Mouse (Mus musculus): ENCODE measurements around the gene Foxred2.

DNA sequence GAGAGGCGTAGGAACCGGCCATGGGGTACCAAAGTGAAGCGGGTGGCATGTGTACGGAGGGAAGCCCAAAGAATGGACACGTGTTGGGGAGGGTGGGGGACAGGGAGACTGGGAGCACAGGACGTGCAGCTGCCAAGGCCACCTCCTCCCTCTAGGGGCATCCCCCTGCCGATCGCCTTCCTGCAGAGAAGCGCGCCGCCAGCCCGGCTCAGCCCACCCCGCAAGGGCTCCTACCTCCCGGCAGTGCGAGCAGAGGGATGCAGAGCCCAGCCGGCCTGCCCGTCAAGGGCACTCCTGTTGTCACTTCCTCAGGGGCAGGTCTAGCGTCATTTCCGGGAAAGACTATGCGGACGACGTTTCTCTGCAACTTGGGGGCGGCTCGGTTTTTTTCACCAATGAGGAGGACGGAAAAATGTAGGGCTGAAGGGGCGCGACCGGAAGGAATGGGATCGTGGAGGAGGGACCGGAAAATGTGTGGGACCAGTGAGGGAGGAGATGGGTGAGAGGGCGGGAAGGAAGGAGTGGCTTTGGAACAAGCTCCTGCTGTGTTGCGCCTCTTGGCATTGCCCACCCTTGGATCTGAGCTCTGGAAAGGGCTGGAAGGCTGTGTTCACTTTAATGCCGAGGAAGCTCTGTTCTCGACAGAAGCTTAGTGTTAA is 27.7 kb downstream of the Foxred2 start, which contains the start of gene Txn2:
- TF ChIP-seq CTCF (IDR thresholded peaks at IDR 0.05) (peak; percentile 43), EP300 (IDR thresholded peaks at IDR 0.05) (peak; percentile 45)
